Mouse (Mus musculus): ENCODE data around the gene Styxl1.

Gene Styxl1

GRCm38 (mm10) chr5:135697711-135698111 is 80.5 kb downstream of the Styxl1 start:
- no peak for DNase-seq (ENCODE audit: low read depth, low spot score)

Measured in WW6 (cell line).